Mouse (Mus musculus) neural tube, embryonic 15.5 days (tissue): ENCODE results near the gene Rab5c. TPM values are rescaled to one million over a fixed set of nuclear protein-coding genes. Genes with fewer than 3 reads are reported as not detected.

Experiments used
- ATAC-seq: fragments of 200-750 bp; cut with Nextera tagmentation; 2 replicates; pipeline ENCODE4 v1.8.0; 2017; ENCODE audit warnings: mild to moderate bottlenecking, moderate TSS enrichment, moderate library complexity; ENCODE audit not compliant: low FRiP score
- H3K27ac ChIP-seq: fragments of 300-500 bp; sonication (generic); replicated peaks from 2 replicates; pipeline ENCODE4 v1.5.1; 2015; ENCODE audit warnings: mild to moderate bottlenecking, inconsistent platforms
- H3K27me3 ChIP-seq: fragments of 300-500 bp; sonication (generic); replicated peaks from 2 replicates; pipeline ENCODE4 v1.6.1; 2015; ENCODE audit warnings: inconsistent platforms
- H3K36me3 ChIP-seq: fragments of 300-500 bp; sonication (generic); 2 replicates; pipeline ENCODE4 v1.6.1; 2015; ENCODE audit warnings: inconsistent platforms
- H3K4me1 ChIP-seq: fragments of 300-500 bp; sonication (generic); 2 replicates; pipeline ENCODE4 v1.6.1; 2015; ENCODE audit warnings: inconsistent platforms
- H3K4me2 ChIP-seq: fragments of 300-500 bp; sonication (generic); 2 replicates; pipeline ENCODE4 v1.6.1; 2015; ENCODE audit warnings: inconsistent platforms, mild to moderate bottlenecking, moderate library complexity
- H3K4me3 ChIP-seq: fragments of 300-500 bp; sonication (generic); replicated peaks from 2 replicates; pipeline ENCODE4 v1.5.1; 2015; ENCODE audit warnings: mild to moderate bottlenecking, inconsistent platforms
- H3K9ac ChIP-seq: fragments of 300-500 bp; sonication (generic); replicated peaks from 2 replicates; pipeline ENCODE4 v1.6.1; 2015; ENCODE audit warnings: mild to moderate bottlenecking, inconsistent platforms
- H3K9me3 ChIP-seq: fragments of 300-500 bp; sonication (generic); replicated peaks from 2 replicates; pipeline ENCODE4 v1.6.1; 2016; ENCODE audit warnings: inconsistent platforms
- WGBS: fragments of 180-500 bp; shearing (Covaris S2); methylation state at CpG from one replicate; pipeline ENCODE4 v1.1.7; 2015; ENCODE audit warnings: mixed read lengths; 5-methylcytosine and 5-hydroxymethylcytosine counted together
- polyA plus RNA-seq: library from polyadenylated mRNA; unstranded; fragments of >200 nt; fragmentation: Nextera tagmentation; extraction: Ambion mirVana; gene quantifications from 2 replicates; pipeline ENCODE4 v1.2.1, GENCODE M21; 2015

Gene Rab5c
- polyA plus RNA-seq, 1 experiment from 2014 or later: 49.8 TPM

DNA sequence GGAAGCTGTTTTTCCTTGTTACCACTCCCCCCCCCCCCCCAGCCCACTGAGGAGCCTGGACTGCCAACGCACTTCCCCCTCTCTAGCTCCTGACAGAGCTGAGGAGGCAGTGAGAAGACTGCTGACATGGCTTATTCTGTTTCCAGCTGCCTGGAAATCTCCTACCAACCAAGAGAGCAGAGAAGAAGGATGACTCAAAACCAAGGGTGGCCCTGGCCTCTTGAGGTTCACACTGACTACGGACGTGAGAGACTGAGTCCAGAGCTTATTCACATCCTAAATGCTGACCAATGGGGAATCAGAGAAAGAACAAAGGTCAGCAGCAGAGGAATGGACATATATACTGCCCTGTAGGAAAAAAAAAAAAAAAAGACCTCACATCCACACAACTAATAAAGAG is 18.7 kb downstream of the Rab5c start:
- peaks cover 31% of the 10 kb centered on the region for H3K4me1 ChIP-seq
- no peak overlapping the region for H3K4me2 ChIP-seq
- H3K9me3 ChIP-seq: no peaks in the 10 kb centered on the region
- peaks cover 40% of the 10 kb centered on the region for H3K36me3 ChIP-seq
- ATAC-seq: no peak
- H3K27ac ChIP-seq: no peak overlapping the region
- no peak overlapping the region for H3K9ac ChIP-seq
- H3K27me3 ChIP-seq: no peaks in the 10 kb centered on the region
- H3K4me3 ChIP-seq: no peak overlapping the region
- WGBS: 88% methylated on average over 3 of the region's 3 CpGs

DNA sequence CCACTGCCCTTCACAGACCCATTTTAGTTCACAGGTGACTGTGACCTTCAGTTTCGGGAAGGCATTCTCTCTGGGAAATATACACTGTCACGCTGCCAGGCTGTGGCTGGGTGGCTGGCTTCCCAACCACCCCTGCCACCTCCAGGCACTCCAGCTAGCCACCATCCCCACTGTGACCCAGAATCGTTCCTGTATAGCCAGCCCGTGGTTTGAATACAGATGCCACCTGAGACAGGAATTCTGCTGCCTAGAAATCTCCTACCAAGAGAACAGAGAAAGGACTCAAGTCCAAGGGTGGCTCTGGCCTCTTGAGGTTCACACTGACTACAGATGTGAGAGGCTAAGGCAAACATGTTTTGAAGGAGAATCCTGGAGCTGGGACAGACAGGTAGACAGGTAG is 19.1 kb downstream of the Rab5c start:
- H3K4me2 ChIP-seq: no peak overlapping the region
- no peak overlapping the region for H3K9ac ChIP-seq
- ATAC-seq: no peak
- WGBS: 92% methylated on average over 4 of the region's 4 CpGs
- peaks cover 34% of the 10 kb centered on the region for H3K4me1 ChIP-seq
- no peaks in the 10 kb centered on the region for H3K27me3 ChIP-seq
- H3K36me3 ChIP-seq: peaks cover 40% of the 10 kb centered on the region
- H3K27ac ChIP-seq: no peak overlapping the region
- H3K4me3 ChIP-seq: no peak overlapping the region
- no peaks in the 10 kb centered on the region for H3K9me3 ChIP-seq

- Histone ChIP-seq H3K4me2 (no peak overlapping the region), H3K27ac (no peak overlapping the region), H3K36me3 (peaks cover 40% of the 10 kb centered on the region), H3K4me1 (peaks cover 39% of the 10 kb centered on the region), H3K9ac (no peak overlapping the region), H3K4me3 (no peak overlapping the region), H3K9me3 (no peaks in the 10 kb centered on the region), H3K27me3 (no peaks in the 10 kb centered on the region)
- ATAC-seq: no peak
- 94% methylated on average over 7 of the region's 7 CpGs for WGBS
Measured at GRCm38 (mm10) chr11:100718462-100718861, 19.6 kb downstream of the Rab5c start.

GRCm38 (mm10) chr11:100716649-100717048 is 21.4 kb downstream of the Rab5c start:
- WGBS: 83% methylated on average over 3 of the region's 3 CpGs
- H3K4me3 ChIP-seq: no peak overlapping the region
- peaks cover 40% of the 10 kb centered on the region for H3K36me3 ChIP-seq
- no peak for ATAC-seq
- peaks cover 42% of the 10 kb centered on the region for H3K4me1 ChIP-seq
- no peaks in the 10 kb centered on the region for H3K9me3 ChIP-seq
- H3K27ac ChIP-seq: no peak overlapping the region
- H3K4me2 ChIP-seq: no peak overlapping the region
- no peaks in the 10 kb centered on the region for H3K27me3 ChIP-seq
- no peak overlapping the region for H3K9ac ChIP-seq

GRCm38 (mm10) chr11:100714948-100715347 is 23.1 kb downstream of the Rab5c start:
- WGBS: 78% methylated on average over 6 of the region's 6 CpGs
- Histone ChIP-seq H3K27me3 (no peaks in the 10 kb centered on the region), H3K4me1 (peaks cover 38% of the 10 kb centered on the region), H3K4me2 (no peak overlapping the region), H3K4me3 (no peak overlapping the region), H3K9ac (no peak overlapping the region), H3K9me3 (no peaks in the 10 kb centered on the region), H3K27ac (no peak overlapping the region), H3K36me3 (peaks cover 44% of the 10 kb centered on the region)
- no peak for ATAC-seq

- Histone ChIP-seq H3K4me3 (no peak overlapping the region), H3K9me3 (no peaks in the 10 kb centered on the region), H3K36me3 (peaks cover 48% of the 10 kb centered on the region), H3K9ac (no peak overlapping the region), H3K27ac (no peak overlapping the region), H3K27me3 (no peaks in the 10 kb centered on the region), H3K4me1 (peaks cover 35% of the 10 kb centered on the region), H3K4me2 (no peak overlapping the region)
- ATAC-seq: no peak
- WGBS: 48% methylated on average over 6 of the region's 6 CpGs
Measured at GRCm38 (mm10) chr11:100714534-100714915, 23.5 kb downstream of the Rab5c start.

DNA sequence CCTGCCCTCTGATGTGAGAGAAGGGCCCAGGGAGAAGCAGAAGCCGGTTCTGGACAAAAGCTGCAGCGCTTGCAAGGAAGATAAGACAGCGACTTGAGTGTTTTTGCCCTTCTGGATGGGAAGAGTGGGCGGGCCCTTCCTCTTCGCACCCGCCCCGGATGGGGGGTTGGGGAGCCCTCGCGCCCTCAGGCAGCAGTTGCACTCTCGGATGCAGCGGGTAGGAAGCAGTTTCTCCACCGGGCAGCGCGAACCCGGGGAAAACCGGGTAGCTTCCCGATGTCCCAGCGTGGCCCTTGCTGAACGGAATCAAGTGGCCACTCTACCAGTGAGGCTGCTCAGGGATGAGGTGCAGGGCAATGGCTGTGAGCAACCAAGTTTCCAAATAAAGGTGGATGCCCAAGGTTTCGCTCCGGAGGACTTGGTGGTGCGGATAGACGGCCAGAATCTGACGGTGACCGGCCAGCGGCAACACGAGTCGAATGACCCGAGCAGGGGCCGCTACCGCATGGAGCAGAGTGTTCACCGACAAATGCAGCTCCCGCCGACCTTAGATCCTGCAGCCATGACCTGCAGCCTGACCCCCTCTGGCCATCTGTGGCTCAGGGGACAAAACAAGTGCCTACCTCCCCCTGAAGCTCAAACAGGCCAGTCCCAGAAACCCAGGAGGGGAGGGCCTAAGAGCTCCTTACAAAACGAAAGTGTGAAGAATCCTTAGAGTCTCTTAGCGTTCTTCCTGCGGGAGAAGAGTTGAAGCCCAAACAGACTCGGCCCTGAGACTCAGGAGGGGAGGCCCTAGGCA is 24.1 kb downstream of the Rab5c start, which contains the start of gene Hspb9:
TSS of gene Hspb9 (plus strand) at position 116 of the 799 bp plus-strand sequence.
- H3K27me3 ChIP-seq: no peaks in the 10 kb centered on the region
- peak within 1 kb of the TSS; percentile 20; the same call in 1 of the 2 replicates for H3K9ac ChIP-seq
- 0 out of 2 replicates have a peak within 1 kb of the TSS, but pooled peaks have one; percentile 6 for H3K4me3 ChIP-seq
- WGBS: 8% methylated on average over 38 of the region's 38 CpGs
- peaks cover 35% of the 10 kb centered on the region for H3K4me1 ChIP-seq
- H3K4me2 ChIP-seq: peak within 1 kb of the TSS; percentile 44
- no peaks in the 10 kb centered on the region for H3K9me3 ChIP-seq
- no peak for ATAC-seq
- H3K27ac ChIP-seq: peak within 1 kb of the TSS; percentile 61; the same call in 1 of the 2 replicates
- peaks cover 49% of the 10 kb centered on the region for H3K36me3 ChIP-seq

DNA sequence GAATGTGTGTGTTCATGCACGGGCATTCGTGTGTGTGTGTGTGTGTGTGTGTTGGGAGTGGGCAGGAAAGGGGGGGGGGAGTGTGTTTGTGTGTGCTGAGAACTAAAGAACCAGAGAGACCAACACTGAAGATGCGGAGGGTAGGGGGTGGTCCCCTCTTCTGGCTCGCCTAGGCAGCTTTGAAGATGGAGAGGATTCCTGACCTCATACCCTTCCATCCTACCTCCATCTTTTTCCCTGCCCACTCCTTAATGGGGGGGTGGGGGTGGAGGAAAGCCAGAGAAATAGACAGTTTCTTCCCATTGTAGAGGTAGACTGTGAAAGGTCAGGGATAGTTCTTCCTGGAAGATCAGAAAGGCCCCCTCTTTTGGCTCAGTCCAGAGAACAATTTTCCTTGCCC is 24.8 kb downstream of the Rab5c start:
- Histone ChIP-seq H3K27ac (0 out of 2 replicates have a peak overlapping the region, but pooled peaks have one; percentile 13), H3K9me3 (no peaks in the 10 kb centered on the region), H3K4me2 (no peak overlapping the region; the same call in 1 of the 2 replicates), H3K27me3 (no peaks in the 10 kb centered on the region), H3K36me3 (peaks cover 49% of the 10 kb centered on the region), H3K4me3 (no peak overlapping the region), H3K9ac (peak overlapping the region; percentile 20; the same call in 1 of the 2 replicates), H3K4me1 (peaks cover 35% of the 10 kb centered on the region)
- ATAC-seq: no peak
- 69% methylated on average over 4 of the region's 4 CpGs for WGBS

DNA sequence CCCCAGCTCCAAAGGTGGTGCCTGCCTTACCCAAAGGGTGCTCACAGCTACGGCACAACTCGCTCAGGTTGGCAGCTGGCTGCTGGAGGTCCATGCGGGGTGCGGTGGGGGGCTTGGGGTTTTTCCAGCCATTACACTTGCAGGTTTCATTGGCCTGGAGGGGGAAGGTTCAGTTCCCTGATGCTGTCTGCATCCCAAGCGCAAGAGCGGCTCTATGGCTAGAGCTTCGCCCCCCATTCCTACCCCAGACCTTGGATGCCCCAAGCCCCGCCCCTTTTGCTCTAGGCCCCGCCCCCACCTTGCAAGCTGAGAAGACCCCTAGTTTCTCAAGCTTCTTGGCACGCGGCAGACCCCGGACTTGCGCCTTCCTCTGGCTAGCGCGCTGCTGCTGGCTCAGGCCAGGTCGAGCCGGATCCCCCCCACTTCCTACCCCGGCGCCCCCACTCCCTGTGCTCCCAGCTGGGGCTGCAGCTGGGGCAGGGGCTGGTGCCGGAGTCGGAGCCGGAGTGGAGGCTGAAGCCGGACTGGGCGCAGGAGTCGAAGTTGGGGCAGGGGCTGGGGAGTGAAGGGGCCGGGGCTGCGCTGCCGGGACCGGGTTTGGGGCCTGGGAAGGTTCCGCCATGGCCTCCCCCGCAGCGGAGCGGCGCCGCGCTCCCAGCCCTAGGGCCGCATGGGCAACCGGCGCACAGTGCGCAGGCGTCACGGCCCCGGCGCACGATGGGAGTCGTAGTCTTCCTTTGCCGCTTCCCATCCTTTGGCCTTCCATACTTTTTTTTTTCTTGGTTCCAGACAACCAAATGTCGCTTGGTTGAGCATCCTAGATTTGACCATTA is 26.0 kb downstream of the Rab5c start, which contains the start of gene Kat2a:
TSS of gene Kat2a (minus strand) at position 683 of the 833 bp plus-strand sequence.
- peaks cover 49% of the 10 kb centered on the region for H3K36me3 ChIP-seq
- ATAC-seq: peak; percentile 92
- peak within 1 kb of the TSS; percentile 92 for H3K9ac ChIP-seq
- no peaks in the 10 kb centered on the region for H3K9me3 ChIP-seq
- peaks cover 35% of the 10 kb centered on the region for H3K4me1 ChIP-seq
- 1% methylated on average over 37 of the region's 48 CpGs for WGBS
- H3K27me3 ChIP-seq: no peaks in the 10 kb centered on the region
- peak within 1 kb of the TSS; percentile 97 for H3K4me3 ChIP-seq
- peak within 1 kb of the TSS; percentile 83 for H3K4me2 ChIP-seq
- peak within 1 kb of the TSS; percentile 83 for H3K27ac ChIP-seq

- peaks cover 35% of the 10 kb centered on the region for H3K4me1 ChIP-seq
- no peak for ATAC-seq
- no peak overlapping the region for H3K27ac ChIP-seq
- H3K9ac ChIP-seq: peak overlapping the region; percentile 92
- no peaks in the 10 kb centered on the region for H3K9me3 ChIP-seq
- WGBS: 95% methylated on average over 4 of the region's 4 CpGs
- H3K4me2 ChIP-seq: peak overlapping the region; percentile 83
- H3K27me3 ChIP-seq: no peaks in the 10 kb centered on the region
- peak overlapping the region; percentile 97 for H3K4me3 ChIP-seq
- H3K36me3 ChIP-seq: peaks cover 51% of the 10 kb centered on the region
Measured at GRCm38 (mm10) chr11:100710977-100711376, 27.0 kb downstream of the Rab5c start.

DNA sequence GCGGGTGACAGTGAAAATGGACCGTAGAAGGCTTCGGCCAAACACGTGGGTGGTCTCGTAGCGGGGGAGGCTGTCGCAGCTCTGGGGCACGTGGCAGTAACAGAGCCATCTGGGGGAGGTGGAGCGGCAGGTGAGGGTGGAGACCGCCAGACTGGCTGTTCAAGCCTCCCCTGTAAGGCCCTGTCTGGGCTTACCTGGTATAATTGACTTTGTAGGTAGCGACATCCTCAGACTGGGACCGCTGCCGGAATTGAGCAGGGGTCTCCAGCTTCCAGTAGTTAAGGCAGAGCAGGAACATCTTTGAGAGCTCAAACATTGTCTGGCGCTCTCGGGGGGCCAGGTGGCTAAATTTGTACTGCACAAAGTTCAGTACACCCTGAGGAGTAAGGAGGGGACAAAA is 27.5 kb downstream of the Rab5c start:
- no peak overlapping the region for H3K27ac ChIP-seq
- H3K4me3 ChIP-seq: no peak overlapping the region
- peaks cover 35% of the 10 kb centered on the region for H3K4me1 ChIP-seq
- no peak overlapping the region for H3K9ac ChIP-seq
- peaks cover 51% of the 10 kb centered on the region for H3K36me3 ChIP-seq
- 93% methylated on average over 15 of the region's 15 CpGs for WGBS
- ATAC-seq: no peak
- H3K4me2 ChIP-seq: no peak overlapping the region; the same call in 1 of the 2 replicates
- H3K9me3 ChIP-seq: no peaks in the 10 kb centered on the region
- H3K27me3 ChIP-seq: no peaks in the 10 kb centered on the region
